Mouse (Mus musculus): ENCODE measurements around the gene Wipi2. TPM values are rescaled to one million over a fixed set of nuclear protein-coding genes. Genes with fewer than 3 reads are reported as not detected.

Wipi2 gene
- polyA plus RNA-seq, 1 experiment: 54.4 TPM

DNA sequence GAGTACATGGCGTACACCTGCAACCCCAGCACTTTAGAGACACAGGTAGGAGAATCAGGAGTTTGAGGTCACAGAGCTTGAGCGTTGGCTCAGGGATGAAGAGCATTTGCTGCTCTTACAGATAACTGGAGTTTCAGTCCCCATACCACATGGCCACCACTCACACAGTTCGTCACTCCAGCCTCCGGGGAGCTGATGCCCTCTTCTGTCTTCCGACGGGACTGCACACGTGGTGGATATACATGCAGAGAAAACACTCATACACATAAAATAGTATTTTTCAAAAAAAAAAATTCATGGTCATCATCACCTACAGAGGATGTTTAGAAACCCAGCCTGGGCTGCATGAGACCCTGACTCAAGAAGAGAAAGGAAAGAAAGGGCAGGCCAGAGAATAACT, 4.4 kb upstream of the Wipi2 start:
- Histone ChIP-seq H3K27me3 (ENCODE audit: control insufficient read depth, insufficient read depth, low read length) (no peaks in the 10 kb centered on the region), H3K4me3 (ENCODE audit: control insufficient read depth, insufficient read depth, low read length) (no peak overlapping the region), H3K27ac (ENCODE audit: control insufficient read depth, insufficient read depth, low read length) (no peak overlapping the region), H3K4me1 (replicated peaks; ENCODE audit: control insufficient read depth, insufficient read depth, low read length) (no peaks in the 10 kb centered on the region), H3K36me3 (ENCODE audit: control insufficient read depth, insufficient read depth, low read length) (no peaks in the 10 kb centered on the region)
- no peak for DNase-seq
- TF ChIP-seq POLR2A (IDR thresholded peaks at IDR 0.05; ENCODE audit: control insufficient read depth, extremely low read depth, insufficient read depth, low read length, poor library complexity) (no peak), CTCF (IDR thresholded peaks at IDR 0.05; ENCODE audit: borderline replicate concordance, control insufficient read depth, extremely low read depth, insufficient read depth, low read length, poor library complexity) (no peak)
- 93% methylated on average over 7 of the region's 7 CpGs for WGBS

GRCm38 (mm10) chr5:142628726-142629662, 1.5 kb downstream of the Wipi2 start:
- Histone ChIP-seq H3K4me3 (ENCODE audit: control insufficient read depth, insufficient read depth, low read length) (peak overlapping the region; percentile 62), H3K27ac (ENCODE audit: control insufficient read depth, insufficient read depth, low read length) (0 out of 2 replicates have a peak overlapping the region, but pooled peaks have one; percentile 26), H3K4me1 (replicated peaks; ENCODE audit: control insufficient read depth, insufficient read depth, low read length) (peaks cover 17% of the 10 kb centered on the region), H3K36me3 (ENCODE audit: control insufficient read depth, insufficient read depth, low read length) (peaks cover 3% of the 10 kb centered on the region; the same call in 1 of the 2 replicates), H3K27me3 (ENCODE audit: control insufficient read depth, insufficient read depth, low read length) (no peaks in the 10 kb centered on the region)
- WGBS: 1% methylated on average over 69 of the region's 69 CpGs
- peak; percentile 99 for DNase-seq
- TF ChIP-seq CTCF (IDR thresholded peaks at IDR 0.05; ENCODE audit: borderline replicate concordance, control insufficient read depth, extremely low read depth, insufficient read depth, low read length, poor library complexity): no peak; the same call in 1 of the 2 replicates
- peak; percentile 97 for TF ChIP-seq POLR2A (IDR thresholded peaks at IDR 0.05; ENCODE audit: control insufficient read depth, extremely low read depth, insufficient read depth, low read length, poor library complexity)

DNA sequence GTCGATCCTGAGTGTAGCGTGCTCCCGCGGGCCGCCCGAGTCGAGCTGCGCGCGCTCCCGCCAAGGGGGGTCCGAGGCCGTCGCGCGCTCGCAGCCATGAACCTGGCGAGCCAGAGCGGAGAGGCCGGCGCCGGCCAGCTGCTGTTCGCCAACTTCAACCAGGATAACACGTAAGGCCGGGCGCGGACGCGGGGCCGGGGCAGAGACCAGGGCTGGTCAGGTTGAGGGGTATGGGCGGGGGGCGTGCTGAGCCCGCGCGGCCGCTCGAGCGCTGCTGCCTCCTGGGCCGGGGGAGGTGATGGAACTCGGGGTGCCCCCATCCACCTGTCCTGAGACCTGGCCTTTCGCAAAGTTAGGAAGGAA, 2.1 kb downstream of the Wipi2 start:
- peak overlapping the region; percentile 62 for H3K4me3 ChIP-seq (ENCODE audit: control insufficient read depth, insufficient read depth, low read length)
- DNase-seq: no peak
- TF ChIP-seq CTCF (IDR thresholded peaks at IDR 0.05; ENCODE audit: borderline replicate concordance, control insufficient read depth, extremely low read depth, insufficient read depth, low read length, poor library complexity): no peak
- TF ChIP-seq POLR2A (IDR thresholded peaks at IDR 0.05; ENCODE audit: control insufficient read depth, extremely low read depth, insufficient read depth, low read length, poor library complexity): no peak
- H3K36me3 ChIP-seq (ENCODE audit: control insufficient read depth, insufficient read depth, low read length): peaks cover 3% of the 10 kb centered on the region; the same call in 1 of the 2 replicates
- peaks cover 17% of the 10 kb centered on the region for H3K4me1 ChIP-seq (replicated peaks; ENCODE audit: control insufficient read depth, insufficient read depth, low read length)
- no peak overlapping the region for H3K27ac ChIP-seq (ENCODE audit: control insufficient read depth, insufficient read depth, low read length)
- 1% methylated on average over 41 of the region's 41 CpGs for WGBS
- H3K27me3 ChIP-seq (ENCODE audit: control insufficient read depth, insufficient read depth, low read length): no peaks in the 10 kb centered on the region

DNA sequence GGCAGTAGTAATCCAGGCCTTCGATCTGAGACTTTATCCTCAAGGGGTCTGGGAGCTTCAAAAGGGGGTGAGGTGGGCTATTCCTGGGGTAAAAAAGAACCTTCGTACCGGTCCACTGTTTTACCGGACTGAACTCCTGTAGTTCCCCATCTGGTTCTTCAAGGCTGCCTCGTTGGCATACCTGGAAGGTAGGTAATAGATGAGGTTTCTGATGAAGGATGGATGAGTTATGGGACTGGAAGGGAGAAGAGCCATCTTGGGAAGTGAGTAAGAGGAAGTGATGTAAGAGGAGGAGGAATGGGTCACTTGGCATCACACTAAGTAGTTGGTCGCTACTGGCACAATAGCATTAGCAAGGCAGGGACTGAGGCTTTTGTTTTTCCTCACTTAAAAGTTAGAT, 2.7 kb downstream of the Wipi2 start:
- Histone ChIP-seq H3K27ac (ENCODE audit: control insufficient read depth, insufficient read depth, low read length) (no peak overlapping the region), H3K4me1 (replicated peaks; ENCODE audit: control insufficient read depth, insufficient read depth, low read length) (peaks cover 17% of the 10 kb centered on the region), H3K27me3 (ENCODE audit: control insufficient read depth, insufficient read depth, low read length) (no peaks in the 10 kb centered on the region), H3K36me3 (ENCODE audit: control insufficient read depth, insufficient read depth, low read length) (peaks cover 3% of the 10 kb centered on the region; the same call in 1 of the 2 replicates), H3K4me3 (ENCODE audit: control insufficient read depth, insufficient read depth, low read length) (peak overlapping the region; percentile 62)
- WGBS: 2% methylated on average over 6 of the region's 6 CpGs
- peak; percentile 8 for DNase-seq
- TF ChIP-seq CTCF (IDR thresholded peaks at IDR 0.05; ENCODE audit: borderline replicate concordance, control insufficient read depth, extremely low read depth, insufficient read depth, low read length, poor library complexity): no peak
- TF ChIP-seq POLR2A (IDR thresholded peaks at IDR 0.05; ENCODE audit: control insufficient read depth, extremely low read depth, insufficient read depth, low read length, poor library complexity): no peak

- Histone ChIP-seq H3K27ac (ENCODE audit: control insufficient read depth, insufficient read depth, low read length) (no peak overlapping the region), H3K4me3 (ENCODE audit: control insufficient read depth, insufficient read depth, low read length) (no peak overlapping the region), H3K36me3 (ENCODE audit: control insufficient read depth, insufficient read depth, low read length) (peaks cover 27% of the 10 kb centered on the region), H3K4me1 (replicated peaks; ENCODE audit: control insufficient read depth, insufficient read depth, low read length) (no peaks in the 10 kb centered on the region), H3K27me3 (ENCODE audit: control insufficient read depth, insufficient read depth, low read length) (no peaks in the 10 kb centered on the region)
- no peak for DNase-seq
- WGBS: 97% methylated on average over 5 of the region's 5 CpGs
- TF ChIP-seq POLR2A (IDR thresholded peaks at IDR 0.05; ENCODE audit: control insufficient read depth, extremely low read depth, insufficient read depth, low read length, poor library complexity): no peak
- no peak for TF ChIP-seq CTCF (IDR thresholded peaks at IDR 0.05; ENCODE audit: borderline replicate concordance, control insufficient read depth, extremely low read depth, insufficient read depth, low read length, poor library complexity)
These were observed 10.3 kb downstream of the Wipi2 start for GRCm38 (mm10) chr5:142637823-142638222.

DNA sequence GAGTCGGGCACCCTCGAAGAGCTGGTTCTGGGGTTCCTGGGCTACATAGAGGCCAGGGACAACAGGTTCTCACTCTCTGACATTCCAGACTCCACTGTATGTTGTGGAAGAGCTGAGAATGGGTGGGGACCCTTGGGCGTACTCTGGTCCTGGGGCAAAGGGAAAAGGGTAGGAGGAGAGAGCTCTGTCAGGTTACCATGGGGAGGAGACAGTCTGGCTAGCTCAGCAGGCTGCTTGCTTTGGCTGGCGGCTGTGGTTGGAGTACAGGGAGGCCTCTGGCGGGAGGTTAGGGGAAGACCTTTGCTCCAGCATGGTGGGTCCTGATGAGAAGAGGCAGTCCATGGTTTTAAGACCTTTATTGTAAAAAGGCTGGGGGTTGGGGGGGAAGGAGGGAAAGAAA, 12.6 kb downstream of the Wipi2 start:
- TF ChIP-seq CTCF (IDR thresholded peaks at IDR 0.05; ENCODE audit: borderline replicate concordance, control insufficient read depth, extremely low read depth, insufficient read depth, low read length, poor library complexity) (no peak), POLR2A (IDR thresholded peaks at IDR 0.05; ENCODE audit: control insufficient read depth, extremely low read depth, insufficient read depth, low read length, poor library complexity) (no peak)
- H3K36me3 ChIP-seq (ENCODE audit: control insufficient read depth, insufficient read depth, low read length): peaks cover 24% of the 10 kb centered on the region
- no peak for DNase-seq
- 96% methylated on average over 5 of the region's 5 CpGs for WGBS
- no peaks in the 10 kb centered on the region for H3K4me1 ChIP-seq (replicated peaks; ENCODE audit: control insufficient read depth, insufficient read depth, low read length)
- H3K27me3 ChIP-seq (ENCODE audit: control insufficient read depth, insufficient read depth, low read length): no peaks in the 10 kb centered on the region
- H3K27ac ChIP-seq (ENCODE audit: control insufficient read depth, insufficient read depth, low read length): no peak overlapping the region
- H3K4me3 ChIP-seq (ENCODE audit: control insufficient read depth, insufficient read depth, low read length): no peak overlapping the region

All from thymus, adult 2 months (tissue).